Mouse (Mus musculus): ENCODE measurements at regions not wholly inside any gene's neighbourhood (a gene's known extent, or its start where the extent isn't known, plus 50 kb on each side); places are given as distances from the start of the nearest gene placed in this dataset.
A peak's percentile ranks its signal among the peaks of the same experiment; 100 is the strongest.

DNA sequence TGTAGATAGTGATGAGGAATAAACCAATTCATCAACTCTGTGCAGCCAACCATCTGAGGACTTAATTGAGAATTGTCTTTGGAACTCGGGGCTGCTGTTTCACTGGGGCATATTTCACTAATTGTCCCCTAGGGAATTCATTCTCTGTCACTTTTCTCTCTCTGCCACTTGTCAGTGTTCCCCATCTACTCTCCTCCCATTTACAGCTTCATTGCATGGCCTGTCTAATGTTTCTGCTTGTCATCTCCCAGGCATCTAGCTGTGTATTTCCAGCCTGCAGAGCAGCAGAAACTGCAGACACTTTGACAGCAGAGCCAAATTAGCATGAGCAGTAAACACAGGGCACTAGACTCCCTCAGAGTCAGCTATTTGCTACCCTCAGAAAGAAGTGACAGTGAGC, 1105.2 kb downstream of the Ntrk3 start:
- DNase-seq: peak; percentile 50

DNA sequence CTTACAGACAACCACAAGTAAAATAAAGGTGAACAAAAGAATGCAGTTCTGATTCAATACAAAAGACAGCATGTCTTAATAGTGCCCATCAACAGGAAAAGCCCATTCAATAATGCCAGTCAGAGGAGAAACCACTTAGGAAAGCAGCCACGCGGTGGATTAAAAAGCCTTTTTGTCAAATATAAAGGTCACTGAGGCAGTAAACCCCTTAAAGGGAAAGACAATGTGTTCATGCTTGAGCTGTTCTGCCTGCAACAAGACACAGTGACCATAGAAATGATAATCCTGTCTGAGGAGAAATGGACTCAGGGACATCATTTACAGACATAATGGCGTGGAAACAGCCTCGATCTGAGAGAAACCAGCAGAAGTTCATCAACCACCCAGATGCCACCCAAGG, 1114.3 kb downstream of the Ntrk3 start:
- peak; percentile 61 for DNase-seq

DNA sequence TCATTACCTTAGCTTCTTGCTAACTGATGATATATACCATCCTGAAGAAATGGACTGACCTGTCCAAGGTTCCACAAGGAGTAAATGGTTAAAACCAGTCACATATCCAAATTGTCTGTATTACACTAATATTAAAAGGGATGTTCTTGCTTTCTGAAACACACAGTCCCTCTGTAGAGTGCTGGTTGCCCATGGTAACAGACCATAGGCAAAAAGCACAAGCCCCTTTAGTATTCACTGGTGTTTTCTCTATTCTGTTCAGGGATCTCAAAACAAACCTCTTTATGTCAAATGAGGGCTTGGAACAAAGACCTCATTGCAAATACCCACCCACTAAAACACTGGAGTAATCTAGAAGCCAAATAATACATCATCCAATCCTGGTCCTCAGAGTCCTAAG, 1114.9 kb downstream of the Ntrk3 start:
- no peak for DNase-seq

DNA sequence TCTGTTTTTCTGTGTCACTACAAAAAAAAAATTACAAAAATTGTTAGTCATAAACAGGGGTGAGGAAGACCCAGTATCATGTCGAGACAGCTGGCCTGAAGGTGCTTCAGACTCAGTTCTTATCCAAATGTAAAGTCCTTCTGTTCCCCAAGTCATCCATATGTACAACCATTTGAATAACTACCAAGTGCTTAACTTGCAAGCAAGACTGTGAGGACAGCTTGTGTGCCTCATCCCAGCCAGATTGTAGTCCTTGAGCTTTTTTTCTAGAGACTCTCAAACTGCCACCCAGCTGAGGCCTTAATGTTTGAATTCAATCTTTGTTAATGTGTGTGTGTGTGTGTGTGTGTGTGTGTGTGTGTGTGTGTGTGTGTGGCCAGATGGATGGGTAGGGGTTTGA, 1164.9 kb downstream of the Ntrk3 start:
- no peak for DNase-seq

DNA sequence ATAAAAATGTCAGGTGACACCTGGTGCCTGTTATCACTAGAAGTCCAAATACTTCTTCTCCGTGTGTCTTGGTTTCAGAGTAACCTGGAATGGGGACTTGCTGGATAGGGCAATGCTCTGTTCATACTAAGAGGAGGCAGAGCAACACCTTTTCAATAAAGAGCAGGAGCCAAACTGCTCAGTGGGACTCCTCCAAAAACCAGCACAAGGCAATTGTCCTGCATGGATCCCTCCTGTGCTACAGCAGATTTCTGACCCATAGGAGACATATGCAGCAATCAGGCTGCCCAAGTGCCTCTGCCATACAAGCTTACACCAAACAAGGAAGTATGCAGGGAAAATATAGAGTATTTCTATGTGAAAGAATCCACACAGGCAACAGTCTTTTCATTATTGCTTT, 1178.7 kb downstream of the Ntrk3 start:
- DNase-seq: no peak

DNA sequence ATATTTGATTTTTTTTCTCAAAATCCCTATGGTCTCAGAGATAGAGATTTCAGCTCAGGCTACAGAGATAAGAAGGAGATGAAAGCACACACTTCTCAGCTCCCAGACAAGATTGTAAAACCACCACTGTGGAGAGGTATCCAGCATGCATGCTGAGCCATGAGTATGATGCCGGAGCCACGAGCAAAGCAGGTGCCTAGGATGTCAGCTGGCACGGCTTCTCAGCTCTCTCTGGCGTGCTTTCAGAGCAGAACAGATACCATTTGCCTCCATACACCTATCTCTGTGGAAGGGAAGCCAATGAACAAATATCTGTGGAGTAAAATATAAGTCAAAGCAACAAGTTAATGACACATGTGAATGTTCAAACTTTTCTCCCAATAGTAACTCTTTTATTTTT, 1179.3 kb downstream of the Ntrk3 start:
- no peak for DNase-seq

DNA sequence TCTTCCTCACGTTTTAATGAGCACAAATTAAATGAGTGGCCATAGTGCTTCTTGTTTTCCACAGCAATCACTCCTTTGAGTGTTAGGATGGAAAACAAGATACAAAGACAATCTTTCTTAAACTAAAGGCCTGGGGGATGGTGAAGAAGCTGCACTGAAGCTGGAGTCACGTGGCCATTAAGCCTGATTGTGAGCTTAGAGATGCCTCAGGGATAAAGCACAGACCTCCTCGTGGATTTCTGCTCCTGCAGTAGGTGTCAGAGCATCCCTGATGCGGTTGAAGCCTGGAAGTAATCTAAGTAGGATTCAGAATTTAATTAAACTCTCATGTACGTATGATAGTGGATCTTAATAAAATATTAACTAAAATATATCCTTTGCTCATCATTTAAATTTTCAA, 1200.9 kb downstream of the Ntrk3 start:
- peak; percentile 23 for DNase-seq

DNA sequence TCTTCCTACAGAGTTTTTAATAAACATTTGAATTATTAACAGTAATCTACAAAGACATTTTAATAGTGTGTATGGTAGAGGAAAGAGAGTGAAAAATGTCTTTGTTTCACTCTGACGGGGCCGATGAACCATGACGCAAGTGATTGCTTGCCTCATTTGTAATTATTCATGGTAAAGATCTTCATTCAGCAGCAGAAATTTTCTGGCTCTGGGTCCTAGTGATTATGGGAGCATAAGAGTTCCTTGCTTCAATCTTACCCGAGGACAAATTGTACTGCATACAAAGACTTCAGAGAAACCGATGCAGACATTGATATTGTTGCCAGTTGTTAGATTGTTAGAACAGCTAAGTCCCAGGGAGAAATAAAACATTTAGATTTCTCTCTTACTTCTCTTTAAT, 1209.9 kb downstream of the Ntrk3 start:
- peak; percentile 18 for DNase-seq

DNA sequence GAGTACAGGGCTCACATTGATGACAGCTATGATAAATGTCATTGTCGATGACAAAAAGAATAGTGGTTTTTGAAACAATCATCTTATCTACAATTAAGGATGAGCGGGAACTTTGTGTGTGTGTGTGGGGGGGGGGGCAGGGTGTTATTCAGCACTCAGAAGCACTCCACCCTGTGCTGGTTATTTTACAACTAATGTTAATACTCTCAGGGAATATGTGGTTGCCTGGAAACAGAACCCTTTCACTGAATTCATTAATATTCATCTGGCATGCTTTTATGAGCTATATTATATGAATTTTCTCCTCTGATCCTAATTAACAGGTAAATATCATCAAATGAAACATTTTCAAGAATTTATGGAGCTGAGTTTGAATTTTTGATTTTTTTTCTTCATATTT, 1228.2 kb downstream of the Ntrk3 start:
- no peak for DNase-seq

DNA sequence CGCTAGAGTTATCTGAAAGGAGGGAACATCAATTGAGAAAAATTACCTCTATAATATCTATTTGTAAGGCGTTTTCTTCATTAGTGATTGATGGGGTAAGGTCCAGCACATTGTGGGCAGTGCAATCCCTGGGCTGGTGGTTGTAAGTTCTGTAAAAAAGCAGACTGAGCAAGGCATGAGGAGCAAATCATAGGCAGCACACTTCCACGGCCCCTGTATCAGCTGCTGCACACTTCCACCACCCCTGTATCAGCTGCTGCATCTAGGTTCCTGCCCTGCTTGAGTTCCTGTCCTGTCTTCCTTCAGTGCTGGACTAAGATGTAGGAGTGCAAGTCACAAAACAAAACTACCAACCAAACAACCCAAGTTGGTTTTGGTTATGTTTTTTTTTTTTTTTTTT, 1230.2 kb downstream of the Ntrk3 start:
- DNase-seq: no peak

DNA sequence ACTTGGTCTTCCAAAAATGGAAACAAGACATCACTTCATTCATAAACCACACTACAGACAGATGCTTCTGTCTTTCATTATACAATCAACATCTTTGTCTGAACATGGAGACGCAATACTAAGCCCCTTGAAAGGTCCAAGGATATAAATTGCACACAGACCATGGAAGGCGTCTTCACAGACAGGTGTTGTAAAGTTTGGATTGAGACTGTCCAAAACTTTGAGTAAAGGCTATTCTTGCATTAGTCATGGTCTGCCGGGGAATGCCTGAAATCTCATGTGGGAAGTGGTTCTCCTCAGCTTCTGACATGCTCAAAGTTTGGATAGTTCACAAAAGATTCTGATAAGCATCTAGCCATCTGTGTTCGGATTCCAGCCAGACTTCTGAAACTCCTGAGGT, 1235.2 kb downstream of the Ntrk3 start:
- no peak for DNase-seq

DNA sequence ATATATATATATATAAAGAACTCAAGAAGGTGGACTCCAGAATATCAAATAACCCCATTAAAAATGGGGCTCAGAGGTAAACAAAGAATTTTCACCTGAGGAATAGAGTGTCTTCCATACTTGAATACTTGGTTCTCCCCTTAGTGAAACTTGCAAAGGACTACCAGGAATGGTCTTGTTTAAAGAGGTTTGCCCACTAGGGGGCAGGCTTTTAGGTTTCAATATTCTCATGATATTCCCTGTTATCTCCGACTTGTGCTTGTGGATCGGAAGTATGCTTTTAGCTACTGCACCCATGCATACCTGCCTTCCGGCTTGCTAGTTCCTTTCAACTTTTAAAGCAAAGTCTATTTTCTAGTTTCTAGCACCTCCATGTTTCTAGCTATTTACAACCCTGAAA, 1242.7 kb downstream of the Ntrk3 start:
- DNase-seq: peak; percentile 1

DNA sequence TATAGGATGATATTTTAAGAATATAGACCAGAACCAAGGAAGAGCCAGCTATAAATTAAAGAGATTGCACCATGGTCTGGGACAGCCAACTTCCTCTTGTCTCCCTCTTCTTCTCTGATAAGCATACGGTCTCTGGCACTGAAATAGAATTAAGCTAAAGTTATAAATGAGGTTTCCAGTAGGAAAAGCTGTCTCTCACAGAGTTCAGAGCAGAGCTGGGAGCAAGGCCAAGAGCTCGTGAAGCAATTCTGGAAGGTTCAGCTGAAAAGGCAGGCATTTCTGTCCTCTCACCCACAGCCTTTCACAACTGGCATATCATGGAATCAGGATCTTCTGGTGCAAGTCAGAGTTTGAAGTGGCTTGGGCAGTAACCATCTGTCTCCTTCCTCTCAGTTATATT, 1247.8 kb downstream of the Agbl1 start:
- DNase-seq: no peak

DNA sequence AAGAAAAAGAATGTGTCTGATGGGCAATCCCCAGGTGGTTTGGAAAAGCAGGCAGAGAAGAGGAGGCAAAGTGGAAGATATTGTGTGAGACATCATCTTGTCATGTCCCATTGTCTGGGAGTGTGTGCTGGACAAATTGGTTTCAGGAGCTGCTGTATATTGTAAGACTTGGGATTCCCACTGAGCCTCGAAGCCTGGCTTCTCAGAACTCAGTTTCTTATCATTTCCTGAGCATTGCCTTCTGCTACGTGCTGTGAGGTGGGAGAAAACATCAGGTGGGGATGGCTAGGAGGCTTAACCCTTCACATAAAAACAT, 1216.3 kb downstream of the Agbl1 start:
- no peak for DNase-seq

DNA sequence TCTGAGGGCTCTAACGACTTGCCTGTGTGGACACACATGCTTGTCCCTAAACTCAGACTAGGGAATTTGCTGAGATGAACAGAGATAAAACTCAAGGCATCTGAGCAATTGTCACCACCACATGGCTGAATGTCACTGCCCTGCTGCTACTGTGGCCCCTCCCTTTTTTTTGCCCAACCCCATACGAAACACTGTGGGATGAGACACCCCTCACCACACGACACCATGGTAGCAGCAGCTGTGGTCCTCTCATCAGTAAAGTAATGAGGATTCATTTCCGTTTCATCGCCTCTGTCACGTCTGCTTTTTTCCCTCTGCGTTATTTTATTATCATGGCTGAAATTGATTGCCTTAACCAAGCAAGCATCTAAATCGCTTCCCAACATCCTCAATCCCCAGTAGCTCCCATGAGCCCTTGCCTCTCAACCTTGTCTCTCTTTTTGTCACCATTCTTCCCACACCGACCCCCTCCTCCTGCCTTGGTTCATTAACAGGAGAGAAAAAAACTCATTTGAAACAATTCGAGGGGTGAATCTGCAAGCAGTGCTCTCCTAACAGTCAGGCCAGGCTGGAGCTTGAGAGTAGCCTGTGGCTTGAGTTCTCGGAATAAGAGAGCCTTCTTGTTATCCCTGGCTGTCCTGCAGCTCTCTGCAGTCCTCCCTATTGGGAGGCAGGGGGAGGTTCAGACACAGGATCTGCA, 1215.8 kb downstream of the Agbl1 start:
- peak; percentile 49 for DNase-seq

DNA sequence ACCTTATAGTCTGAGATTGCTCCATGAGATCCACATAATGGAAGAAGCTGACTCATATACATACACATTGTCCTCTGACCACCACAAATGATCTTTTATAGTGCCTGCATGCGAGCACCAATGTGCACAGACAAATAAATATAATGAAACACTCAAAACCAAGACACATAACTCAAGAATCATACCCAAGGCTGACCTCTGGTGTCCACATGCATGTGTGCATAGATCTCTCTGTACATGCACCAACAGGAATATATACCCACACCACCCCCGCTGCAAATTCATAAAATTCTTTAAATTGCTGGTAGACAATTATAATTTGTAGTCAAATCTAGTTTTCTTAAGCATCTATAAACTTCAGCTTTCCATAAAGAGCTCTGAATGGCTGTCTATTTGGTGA, 1211.9 kb downstream of the Agbl1 start:
- DNase-seq: no peak

DNA sequence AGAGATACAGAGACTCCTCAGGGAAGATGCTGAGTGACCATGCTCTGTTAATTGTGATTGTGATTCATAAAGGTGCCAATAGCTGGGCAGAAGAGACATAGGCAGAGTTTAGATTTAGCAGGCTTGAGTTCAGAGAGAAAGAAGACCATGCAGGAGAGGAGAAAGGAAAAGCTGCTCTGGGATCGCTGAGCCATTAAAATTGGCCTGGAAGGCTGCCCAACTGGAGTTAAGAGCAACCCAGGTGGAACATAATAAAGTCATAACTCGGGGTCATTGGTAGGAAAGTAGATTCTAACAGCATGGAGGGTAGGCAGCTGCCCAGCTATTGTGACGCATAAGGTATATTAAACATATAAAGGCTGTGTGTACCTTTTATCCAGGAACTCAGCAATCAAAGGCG, 1183.9 kb downstream of the Agbl1 start:
- no peak for DNase-seq
